Mouse (Mus musculus): Measurements from ENCODE around the gene Arsb. TPM values are rescaled to one million over a fixed set of nuclear protein-coding genes. Genes with fewer than 3 reads are reported as not detected.
"Not testable (repeated sequence)": the region's sequence is repeated elsewhere in the genome, so short reads cannot be mapped to it uniquely, and the experiment has no call there.

Gene Arsb
- total RNA-seq, 2 experiments from 2014 or later = 83.4 to 88.0 TPM

GRCm38 (mm10) chr13:93792945-93793642, 21.7 kb downstream of the Arsb start:
- no peak for DNase-seq

GRCm38 (mm10) chr13:93793643-93794182, 22.3 kb downstream of the Arsb start:
- DNase-seq = no peak

GRCm38 (mm10) chr13:93797011-93797600, 25.7 kb downstream of the Arsb start:
- no peak for DNase-seq

- DNase-seq = not testable (repeated sequence)
Observed at GRCm38 (mm10) chr13:93810311-93810710, 38.9 kb downstream of the Arsb start.

- DNase-seq = no peak
Observed at GRCm38 (mm10) chr13:93814081-93814480, 42.7 kb downstream of the Arsb start.

GRCm38 (mm10) chr13:93814676-93815075, 43.2 kb downstream of the Arsb start:
- no peak for DNase-seq

GRCm38 (mm10) chr13:93815128-93815527, 43.7 kb downstream of the Arsb start:
- DNase-seq = no peak

- no peak for DNase-seq
Observed at GRCm38 (mm10) chr13:93816127-93816526, 44.7 kb downstream of the Arsb start.

- no peak for DNase-seq
Observed at GRCm38 (mm10) chr13:93816688-93817331, 45.4 kb downstream of the Arsb start.

GRCm38 (mm10) chr13:93820173-93820572, 48.7 kb downstream of the Arsb start:
- no peak for DNase-seq

- no peak for DNase-seq
Observed at GRCm38 (mm10) chr13:93822001-93822400, 50.6 kb downstream of the Arsb start.

GRCm38 (mm10) chr13:93825792-93826558, 54.5 kb downstream of the Arsb start:
- no peak for DNase-seq

- DNase-seq = no peak
Observed at GRCm38 (mm10) chr13:93827745-93828144, 56.3 kb downstream of the Arsb start.

GRCm38 (mm10) chr13:93829565-93830293, 58.3 kb downstream of the Arsb start:
- DNase-seq = no peak

GRCm38 (mm10) chr13:93830294-93830645, 58.8 kb downstream of the Arsb start:
- no peak for DNase-seq

GRCm38 (mm10) chr13:93837481-93838225, 66.2 kb downstream of the Arsb start:
- no peak for DNase-seq

- no peak for DNase-seq
Observed at GRCm38 (mm10) chr13:93838431-93839136, 67.2 kb downstream of the Arsb start.

GRCm38 (mm10) chr13:93839137-93839630, 67.8 kb downstream of the Arsb start:
- peak; percentile 27 to 33 for DNase-seq

- no peak for DNase-seq
Observed at GRCm38 (mm10) chr13:93839721-93840120, 68.3 kb downstream of the Arsb start.

GRCm38 (mm10) chr13:93840146-93840545, 68.7 kb downstream of the Arsb start:
- DNase-seq = no peak

Data from layer of hippocampus, postnatal 36 days (tissue).